Mouse (Mus musculus): ENCODE results near the gene Pja2.

DNA sequence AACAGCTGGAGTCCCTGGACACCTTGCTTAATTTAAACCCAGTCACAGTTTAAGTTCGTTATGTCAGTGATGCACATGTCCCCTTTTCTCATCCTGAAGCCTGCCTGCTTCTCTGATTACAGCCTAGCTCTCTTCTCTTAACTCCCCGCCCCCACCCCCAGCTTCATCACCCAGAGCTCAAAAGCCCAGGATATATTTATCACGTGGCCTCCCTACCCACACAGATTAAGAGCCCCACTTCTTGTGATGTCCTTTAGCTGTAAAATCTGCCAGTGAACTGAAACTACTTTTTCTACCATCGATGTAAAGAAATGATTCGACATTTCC lies 1.0 kb upstream of the Pja2 start:
- TF ChIP-seq CTCF (IDR thresholded peaks at IDR 0.05; ENCODE audit: low read depth) (no peak), EP300 (IDR thresholded peaks at IDR 0.05; ENCODE audit: low read depth) (no peak)
